Mouse (Mus musculus): ENCODE measurements around the gene Tifab.
A peak's percentile ranks its signal among the peaks of the same experiment; 100 is the strongest.

The Tifab gene

DNA sequence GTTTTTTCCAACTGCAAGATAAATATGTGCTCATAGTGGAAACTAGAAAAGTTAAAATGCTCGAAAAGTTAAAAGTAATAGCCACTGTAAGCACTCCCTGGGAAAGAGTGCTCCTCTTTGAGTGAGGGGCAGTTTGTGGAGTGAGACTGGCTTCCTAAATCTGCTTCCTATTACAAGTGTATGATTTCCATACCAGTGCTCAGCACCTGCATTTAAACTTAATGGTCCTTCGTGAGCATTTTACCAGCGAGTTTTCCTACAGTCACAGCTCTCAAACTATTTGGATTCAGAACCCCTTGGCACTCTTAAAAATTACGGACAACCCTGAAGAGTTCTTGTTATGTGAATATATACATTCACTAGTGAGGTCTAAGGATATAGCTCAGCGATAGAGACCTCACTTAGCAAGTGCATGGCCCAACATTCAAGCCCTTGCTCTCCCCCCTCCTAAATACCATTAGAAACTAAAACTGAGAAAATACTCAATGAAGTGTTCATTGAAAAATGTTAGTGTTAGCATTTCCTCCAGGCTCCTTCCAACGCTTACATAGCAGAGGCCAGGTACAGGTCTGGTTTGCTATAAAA, 39.4 kb downstream of the Tifab start:
- no peak for DNase-seq (ENCODE audit: low spot score in 2 of 2)

- DNase-seq (ENCODE audit: low spot score in 2 of 2) = no peak
These were observed 42.5 kb downstream of the Tifab start, which contains the start of gene H2afy for GRCm38 (mm10) chr13:56136200-56136599. H2afy (minus strand) TSS chr13:56136361.

GRCm38 (mm10) chr13:56135231-56136052, 43.2 kb downstream of the Tifab start:
- peak; percentile 83 to 91 for DNase-seq (ENCODE audit: low spot score in 2 of 2)

GRCm38 (mm10) chr13:56134631-56135181, 44.0 kb downstream of the Tifab start:
- peak; percentile 30 to 80 for DNase-seq (ENCODE audit: low spot score in 2 of 2)

GRCm38 (mm10) chr13:56134031-56134430, 44.7 kb downstream of the Tifab start:
- no peak for DNase-seq (ENCODE audit: low spot score in 2 of 2)

- no peak for DNase-seq (ENCODE audit: low spot score in 2 of 2)
These were observed 45.7 kb downstream of the Tifab start for GRCm38 (mm10) chr13:56132941-56133340.

- peak in 1 of 2 experiments; percentile 69 for DNase-seq (ENCODE audit: low spot score in 2 of 2)
These were observed 46.3 kb downstream of the Tifab start for GRCm38 (mm10) chr13:56132326-56132936.

GRCm38 (mm10) chr13:56130544-56130943, 48.1 kb downstream of the Tifab start:
- no peak for DNase-seq (ENCODE audit: low spot score in 2 of 2)

GRCm38 (mm10) chr13:56129578-56129977, 49.1 kb downstream of the Tifab start:
- DNase-seq (ENCODE audit: low spot score in 2 of 2) = no peak

DNA sequence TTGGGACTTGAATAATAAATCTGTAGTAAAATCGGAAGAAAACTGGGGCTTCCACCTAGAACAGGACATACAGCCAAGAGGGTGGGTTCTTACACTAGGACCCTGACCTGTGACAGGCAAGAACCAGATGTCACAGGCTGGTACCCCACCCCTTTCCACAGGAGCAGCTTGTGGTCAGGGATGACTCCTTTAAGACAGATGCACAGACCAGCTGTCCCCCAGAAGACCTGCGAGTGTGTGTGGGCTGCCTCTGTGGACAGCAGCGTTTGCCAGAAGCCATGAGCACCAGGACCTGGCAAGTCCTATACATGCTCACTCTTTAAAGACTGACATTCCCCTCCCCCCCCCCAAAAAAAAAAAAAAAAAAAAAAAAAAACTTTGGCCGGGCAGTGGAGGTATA, 49.7 kb downstream of the Tifab start:
- no peak for DNase-seq (ENCODE audit: low spot score in 2 of 2)

- DNase-seq (ENCODE audit: low spot score in 2 of 2) = no peak
These were observed 53.1 kb downstream of the Tifab start for GRCm38 (mm10) chr13:56125632-56126031.

All from spleen, postnatal 4 days (tissue).